Mouse (Mus musculus) cortical plate, adult 2 months (tissue): ENCODE measurements around the gene Baz2b. TPM values are rescaled to one million over a fixed set of nuclear protein-coding genes. Genes with fewer than 3 reads are reported as not detected.

ENCODE experiments used
- H3K27ac ChIP-seq: fragments of 200-500 bp; 2 replicates; pipeline ENCODE4 v1.5.1; 2012; ENCODE audit warnings: low read length, control low read depth, inconsistent platforms; ENCODE audit not compliant: insufficient read depth
- H3K4me1 ChIP-seq: fragments of 200-500 bp; 2 replicates; pipeline ENCODE4 v1.6.1; 2011; ENCODE audit warnings: low read length; ENCODE audit not compliant: control insufficient read depth, insufficient read depth
- H3K4me3 ChIP-seq: fragments of 200-500 bp; 2 replicates; pipeline ENCODE4 v1.5.1; 2011; ENCODE audit warnings: mild to moderate bottlenecking, low read length, control low read depth; ENCODE audit not compliant: insufficient read depth
- CTCF ChIP-seq: fragments of 200-500 bp; IDR thresholded peaks from 2 replicates; pipeline ENCODE4 v1.5.1; 2011; ENCODE audit warnings: mild to moderate bottlenecking, control low read depth, low read length; ENCODE audit not compliant: insufficient read depth; ENCODE audit errors: extremely low read depth
- POLR2A ChIP-seq: fragments of 200-500 bp; IDR thresholded peaks from 2 replicates; pipeline ENCODE4 v1.6.1; 2011; ENCODE audit warnings: mild to moderate bottlenecking, low read length, control low read depth; ENCODE audit not compliant: insufficient read depth; ENCODE audit errors: extremely low read depth
- polyA plus RNA-seq: library from polyadenylated mRNA; depleted of rRNA; stranded (reverse); fragments of >200 nt; gene quantifications from 2 replicates; pipeline ENCODE4 v1.2.3, GENCODE M21; 2012

The Baz2b gene
- polyA plus RNA-seq, 1 experiment, result 26.5 TPM

- Histone ChIP-seq H3K4me1 (peaks cover 2% of the 10 kb centered on the region; the same call in 1 of the 2 replicates), H3K27ac (no peak overlapping the region), H3K4me3 (no peak overlapping the region)
- TF ChIP-seq POLR2A, result no peak
- no peak for TF ChIP-seq CTCF
Observed at GRCm38 (mm10) chr2:59976680-59977079, 233.0 kb downstream of the Baz2b start.

GRCm38 (mm10) chr2:59975772-59976171, 233.9 kb downstream of the Baz2b start:
- TF ChIP-seq CTCF (no peak), POLR2A (no peak)
- peaks cover 2% of the 10 kb centered on the region; the same call in 1 of the 2 replicates for H3K4me1 ChIP-seq
- no peak overlapping the region for H3K27ac ChIP-seq
- H3K4me3 ChIP-seq, result no peak overlapping the region

GRCm38 (mm10) chr2:59973962-59974361, 235.7 kb downstream of the Baz2b start:
- H3K4me3 ChIP-seq, result no peak overlapping the region
- H3K27ac ChIP-seq, result no peak overlapping the region
- H3K4me1 ChIP-seq, result no peaks in the 10 kb centered on the region
- TF ChIP-seq POLR2A (no peak), CTCF (no peak)

GRCm38 (mm10) chr2:59973104-59973641, 236.5 kb downstream of the Baz2b start:
- Histone ChIP-seq H3K27ac (no peak overlapping the region), H3K4me3 (no peak overlapping the region), H3K4me1 (no peaks in the 10 kb centered on the region)
- no peak for TF ChIP-seq CTCF
- TF ChIP-seq POLR2A, result no peak

GRCm38 (mm10) chr2:59970511-59970910, 239.1 kb downstream of the Baz2b start:
- H3K4me3 ChIP-seq, result no peak overlapping the region
- no peaks in the 10 kb centered on the region for H3K4me1 ChIP-seq
- TF ChIP-seq POLR2A (no peak), CTCF (no peak)
- no peak overlapping the region for H3K27ac ChIP-seq

- Histone ChIP-seq H3K4me1 (no peaks in the 10 kb centered on the region), H3K4me3 (no peak overlapping the region), H3K27ac (no peak overlapping the region)
- TF ChIP-seq POLR2A (no peak), CTCF (no peak)
Observed at GRCm38 (mm10) chr2:59969099-59969498, 240.5 kb downstream of the Baz2b start.

GRCm38 (mm10) chr2:59968593-59968992, 241.0 kb downstream of the Baz2b start:
- TF ChIP-seq POLR2A (no peak), CTCF (no peak)
- Histone ChIP-seq H3K4me1 (no peaks in the 10 kb centered on the region), H3K4me3 (no peak overlapping the region), H3K27ac (no peak overlapping the region)

- Histone ChIP-seq H3K4me3 (no peak overlapping the region), H3K4me1 (no peaks in the 10 kb centered on the region), H3K27ac (no peak overlapping the region)
- TF ChIP-seq CTCF (no peak), POLR2A (no peak)
Observed at GRCm38 (mm10) chr2:59966454-59966853, 243.2 kb downstream of the Baz2b start.

- no peak for TF ChIP-seq CTCF
- no peak for TF ChIP-seq POLR2A
- H3K4me3 ChIP-seq, result no peak overlapping the region
- H3K4me1 ChIP-seq, result no peaks in the 10 kb centered on the region
- H3K27ac ChIP-seq, result no peak overlapping the region
Observed at GRCm38 (mm10) chr2:59963011-59963410, 246.6 kb downstream of the Baz2b start.

- no peaks in the 10 kb centered on the region for H3K4me1 ChIP-seq
- no peak for TF ChIP-seq CTCF
- no peak for TF ChIP-seq POLR2A
- no peak overlapping the region for H3K27ac ChIP-seq
- H3K4me3 ChIP-seq, result no peak overlapping the region
Observed at GRCm38 (mm10) chr2:59962579-59962978, 247.1 kb downstream of the Baz2b start.

GRCm38 (mm10) chr2:59960495-59960772, 249.2 kb downstream of the Baz2b start:
- TF ChIP-seq POLR2A (no peak), CTCF (no peak)
- Histone ChIP-seq H3K4me1 (no peaks in the 10 kb centered on the region), H3K27ac (no peak overlapping the region), H3K4me3 (no peak overlapping the region)
